ENCODE assay signal across 13 mouse cellular contexts in the genomic region with DNA sequence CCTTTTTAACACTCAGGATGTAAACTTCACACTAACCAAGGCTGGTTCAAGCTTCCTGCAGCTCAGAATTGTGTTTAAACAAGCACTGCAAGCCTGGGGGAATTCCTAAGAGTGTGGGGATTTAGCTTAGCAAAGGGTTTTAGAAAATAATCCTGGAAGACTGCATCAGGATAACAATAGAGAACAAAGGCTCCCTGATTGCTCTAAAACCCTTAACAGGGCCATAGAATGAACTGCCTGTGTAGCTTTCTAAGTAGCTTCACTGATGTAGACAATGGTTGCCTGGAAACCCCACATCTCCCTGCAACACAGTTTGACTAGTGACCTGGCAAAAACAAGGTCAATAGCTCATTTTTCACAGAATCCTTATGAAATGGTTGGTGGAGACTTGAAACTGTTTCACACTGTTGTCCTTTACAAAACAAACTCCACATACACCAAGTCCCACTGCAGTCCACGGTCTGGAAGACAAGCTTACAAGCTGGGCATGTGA.
DNase-seq lines count a peak whose midpoint lies in the region; ATAC-seq lines count a peak whose summit lies in the region.
"Had no signal": no experiment of that assay in that cellular context is flagged by ENCODE, and none has a peak within 500 bp of the region (broad histone marks: within the 10 kb centered on the region; RNA-seq: fewer than 3 reads in every experiment).

No protein-coding gene starts in this region.

- intact Hi-C loops in left cerebral cortex, postnatal 14 days (cut with DNase I), result no loop called here

- peaks cover 35% of the 10 kb centered on the region for H3K4me1 ChIP-seq in forebrain, embryonic 10.5 days
- H3K4me1 ChIP-seq in hindbrain, embryonic 16.5 days (ENCODE audit: control insufficient read depth, insufficient read depth, low read depth, low read length), result no peaks in the 10 kb centered on the region
- peaks cover 11% of the 10 kb centered on the region; the same call in 1 of the 2 replicates for H3K4me1 ChIP-seq in neural tube, embryonic 13.5 days (replicated peaks)
- H3K4me1 ChIP-seq: heart, embryonic 12.5 days had no signal

- H3K9me3 ChIP-seq in forebrain, embryonic 10.5 days, result no peaks in the 10 kb centered on the region
- H3K9me3 ChIP-seq in hindbrain, embryonic 16.5 days (ENCODE audit: control insufficient read depth, low read length), result no peaks in the 10 kb centered on the region
- H3K9me3 ChIP-seq in neural tube, embryonic 13.5 days, result no peaks in the 10 kb centered on the region
- H3K9me3 ChIP-seq: heart, embryonic 12.5 days had no signal

- H3K27me3 ChIP-seq in forebrain, embryonic 10.5 days (ENCODE audit: poor library complexity, severe bottlenecking), result peaks cover 85% of the 10 kb centered on the region
- no peaks in the 10 kb centered on the region for H3K27me3 ChIP-seq in hindbrain, embryonic 16.5 days (replicated peaks; ENCODE audit: control insufficient read depth, insufficient read depth, low read length)
- no peaks in the 10 kb centered on the region for H3K27me3 ChIP-seq in neural tube, embryonic 13.5 days
- H3K27me3 ChIP-seq: heart, embryonic 12.5 days had no signal

- no peak overlapping the region for H3K4me2 ChIP-seq in hindbrain, embryonic 16.5 days (ENCODE audit: low read length)
- no peak overlapping the region for H3K4me2 ChIP-seq in neural tube, embryonic 13.5 days
- H3K4me2 ChIP-seq: heart, embryonic 12.5 days had no signal

- peak overlapping the region; percentile 77 for H3K27ac ChIP-seq in forebrain, embryonic 10.5 days
- H3K27ac ChIP-seq in hindbrain, embryonic 16.5 days (ENCODE audit: low read depth, low read length), result no peak overlapping the region
- no peak overlapping the region for H3K27ac ChIP-seq in neural tube, embryonic 13.5 days (replicated peaks)

- no peak overlapping the region for H3K4me3 ChIP-seq in forebrain, embryonic 10.5 days
- no peak overlapping the region for H3K4me3 ChIP-seq in hindbrain, embryonic 16.5 days (ENCODE audit: low read length)
- H3K4me3 ChIP-seq in neural tube, embryonic 13.5 days, result no peak overlapping the region
- H3K4me3 ChIP-seq: heart, embryonic 12.5 days had no signal

- WGBS in forebrain, embryonic 10.5 days, result 8% methylated on average over 1 of the region's 1 CpGs
- WGBS in hindbrain, embryonic 16.5 days, result 26% methylated on average over 1 of the region's 1 CpGs
- 13% methylated on average over 1 of the region's 1 CpGs for WGBS in neural tube, embryonic 13.5 days

- no peak overlapping the region for H3K9ac ChIP-seq in hindbrain, embryonic 16.5 days (ENCODE audit: low read depth, low read length)
- no peak overlapping the region for H3K9ac ChIP-seq in neural tube, embryonic 13.5 days
- H3K9ac ChIP-seq: heart, embryonic 12.5 days had no signal

- H3K36me3 ChIP-seq in forebrain, embryonic 10.5 days (replicated peaks), result no peaks in the 10 kb centered on the region
- H3K36me3 ChIP-seq in hindbrain, embryonic 16.5 days (ENCODE audit: control insufficient read depth, insufficient read depth, low read length), result no peaks in the 10 kb centered on the region
- H3K36me3 ChIP-seq in neural tube, embryonic 13.5 days, result no peaks in the 10 kb centered on the region
- H3K36me3 ChIP-seq: heart, embryonic 12.5 days had no signal

- DNase-seq in brain, adult 2 months (ENCODE audit: low read depth, low spot score), result peak; percentile 29
- peak; percentile 49 for DNase-seq in forebrain, embryonic 10.5 days (ENCODE audit: extremely low spot score, low spot score)
- DNase-seq in left cerebral cortex, postnatal 14 days (ENCODE audit: low spot score in 2 of 2), result no peak
- DNase-seq in ovary, adult 18-20 months (ENCODE audit: low spot score), result no peak
- DNase-seq in heart, adult 8-10 months (ENCODE audit: low spot score), result no peak
- DNase-seq: adrenal gland, postnatal 36 days; cerebellum, adult 9-10 months; lung, postnatal 4 days had no signal

- ATAC-seq in hindbrain, embryonic 16.5 days, result peak; percentile 85
- ATAC-seq in neural tube, embryonic 13.5 days (ENCODE audit: low read depth), result peak; percentile 50
- no peak for ATAC-seq in megakaryocyte-erythroid progenitor cell, adult 5-6 weeks (replicated peaks; ENCODE audit: low FRiP score, low TSS enrichment, poor library complexity, severe bottlenecking)
- ATAC-seq: intestine, embryonic 16.5 days had no signal

Comparison
In these comparisons a context has a peak if more than half of its experiments do, and no peak if none do; other contexts are left out.
1. DNase-seq: peak in brain, adult 2 months (single experiment) and forebrain, embryonic 10.5 days (single experiment); none in left cerebral cortex, postnatal 14 days (0 of 2), ovary, adult 18-20 months (single experiment) and heart, adult 8-10 months (single experiment).